Mouse (Mus musculus) CH12.LX (cell line): Measurements from ENCODE around the gene Clmp. TPM values are rescaled to one million over a fixed set of nuclear protein-coding genes. Genes with fewer than 3 reads are reported as not detected.

Experiments used
- DNase-seq: peaks from one replicate; pipeline ENCODE4 v3.0.0-alpha.2; 2013; ENCODE audit errors: extremely low read depth
- H3K27ac ChIP-seq: 2 replicates; pipeline ENCODE4 v1.5.1; 2012; ENCODE audit warnings: low read depth, mild to moderate bottlenecking, control low read depth, moderate library complexity; ENCODE audit not compliant: insufficient read depth
- H3K27me3 ChIP-seq: replicated peaks from 2 replicates; pipeline ENCODE3; 2012; ENCODE audit warnings: inconsistent platforms
- H3K36me3 ChIP-seq, 2 experiments: replicated peaks in 1 of 2; 2 replicates each; pipeline versions ENCODE3 to v1.6.1; 2012; ENCODE audit warnings: inconsistent platforms in 1 of 2, low read length in 1 of 2, mild to moderate bottlenecking in 1 of 2, mixed read lengths in 1 of 2, moderate library complexity in 1 of 2; ENCODE audit not compliant: control insufficient read depth in 1 of 2, insufficient read depth in 1 of 2
- H3K4me1 ChIP-seq, 2 experiments: 2 replicates each; pipeline ENCODE4 v1.6.1; 2012; ENCODE audit warnings: inconsistent platforms in 1 of 2, moderate library complexity in 1 of 2; ENCODE audit not compliant: insufficient read depth in 2 of 2, control insufficient read depth in 1 of 2
- H3K4me2 ChIP-seq: 2 replicates; pipeline ENCODE4 v1.6.1; 2012; ENCODE audit warnings: low read depth, mild to moderate bottlenecking, control low read depth; ENCODE audit not compliant: poor library complexity, insufficient read depth, severe bottlenecking
- H3K4me3 ChIP-seq, 3 experiments: fragments of 150-350 bp in 1 of 3; sonication (generic) in 1 of 3; replicated peaks in 1 of 3; 2 replicates each; pipeline versions ENCODE3 to v1.5.1; 2011 to 2012; ENCODE audit warnings: low read depth in 2 of 3, low read length in 2 of 3, mild to moderate bottlenecking in 2 of 3, moderate library complexity in 2 of 3, control low read depth in 1 of 3, improper control_type of control experiment in 1 of 3, inconsistent platforms in 1 of 3, mixed read lengths in 1 of 3; ENCODE audit not compliant: poor library complexity in 1 of 3
- H3K79me2 ChIP-seq: replicated peaks from 2 replicates; pipeline ENCODE4 v1.6.1; 2012; ENCODE audit warnings: mild to moderate bottlenecking, moderate library complexity; ENCODE audit not compliant: control insufficient read depth, poor library complexity, insufficient read depth, severe bottlenecking; ENCODE audit errors: extremely low read depth
- H3K9ac ChIP-seq: 2 replicates; pipeline ENCODE4 v1.6.1; 2012; ENCODE audit warnings: low read depth, mild to moderate bottlenecking, control low read depth, moderate library complexity; ENCODE audit not compliant: insufficient read depth
- H3K9me3 ChIP-seq: replicated peaks from 2 replicates; pipeline ENCODE3; 2012; ENCODE audit warnings: low read length, inconsistent platforms, mixed read lengths
- CHD1 ChIP-seq: IDR thresholded peaks from 2 replicates; pipeline ENCODE4 v1.6.1; 2012; ENCODE audit warnings: low read depth, low read length, improper control_type of control experiment, inconsistent platforms
- CHD2 ChIP-seq: IDR thresholded peaks from 2 replicates; pipeline ENCODE4 v1.6.1; 2011; ENCODE audit warnings: low read length, improper control_type of control experiment
- E2F4 ChIP-seq: IDR thresholded peaks from 2 replicates; pipeline ENCODE4 v1.6.1; 2011; ENCODE audit warnings: low read depth, low read length, improper control_type of control experiment; ENCODE audit not compliant: insufficient replicate concordance
- ELF1 ChIP-seq: IDR thresholded peaks from 2 replicates; pipeline ENCODE4 v1.6.1; 2014; ENCODE audit warnings: low read depth, mild to moderate bottlenecking, inconsistent platforms, low read length, improper control_type of control experiment
- ETS1 ChIP-seq: conservative IDR thresholded peaks from 2 replicates; pipeline ENCODE4 v1.6.1; 2012; ENCODE audit warnings: low read depth, mild to moderate bottlenecking, inconsistent platforms, low read length, improper control_type of control experiment, moderate library complexity
- GABPA ChIP-seq: IDR thresholded peaks from 2 replicates; pipeline ENCODE4 v1.6.1; 2012; ENCODE audit warnings: low read depth, low read length, improper control_type of control experiment, inconsistent platforms; ENCODE audit not compliant: insufficient replicate concordance
- HCFC1 ChIP-seq: IDR thresholded peaks from 2 replicates; pipeline ENCODE4 v1.6.1; 2012; ENCODE audit warnings: low read depth, mild to moderate bottlenecking, inconsistent platforms, low read length, improper control_type of control experiment
- JUND ChIP-seq: conservative IDR thresholded peaks from 2 replicates; pipeline ENCODE4 v1.6.1; 2011; ENCODE audit warnings: low read depth, low read length, improper control_type of control experiment
- KAT2A ChIP-seq: IDR thresholded peaks from 2 replicates; pipeline ENCODE4 v1.6.1; 2012; ENCODE audit warnings: low read length, improper control_type of control experiment, inconsistent platforms; ENCODE audit not compliant: insufficient replicate concordance
- MAFK ChIP-seq: IDR thresholded peaks from 2 replicates; pipeline ENCODE4 v1.6.1; 2011; ENCODE audit warnings: low read length, improper control_type of control experiment; ENCODE audit not compliant: insufficient replicate concordance
- MAX ChIP-seq: IDR thresholded peaks from 2 replicates; pipeline ENCODE4 v1.6.1; 2011; ENCODE audit warnings: low read length, improper control_type of control experiment
- MAZ ChIP-seq: IDR thresholded peaks from 2 replicates; pipeline ENCODE4 v1.6.1; 2012; ENCODE audit warnings: low read depth, mild to moderate bottlenecking, inconsistent platforms, low read length, improper control_type of control experiment, moderate library complexity
- MEF2A ChIP-seq: IDR thresholded peaks from 2 replicates; pipeline ENCODE4 v1.6.1; 2014; ENCODE audit warnings: low read depth, mild to moderate bottlenecking, inconsistent platforms, low read length, improper control_type of control experiment, borderline replicate concordance
- MXI1 ChIP-seq: IDR thresholded peaks from 2 replicates; pipeline ENCODE4 v1.6.1; 2011; ENCODE audit warnings: mild to moderate bottlenecking, low read depth, low read length, improper control_type of control experiment
- MYC ChIP-seq: IDR thresholded peaks from 2 replicates; pipeline ENCODE4 v1.6.1; 2011; ENCODE audit warnings: low read depth, mild to moderate bottlenecking, improper control_type of control experiment, low read length
- NRF1 ChIP-seq: IDR thresholded peaks from 2 replicates; pipeline ENCODE4 v1.6.1; 2014; ENCODE audit warnings: low read depth, mild to moderate bottlenecking, inconsistent platforms, low read length, improper control_type of control experiment, moderate library complexity
- PAX5 ChIP-seq: IDR thresholded peaks from 2 replicates; pipeline ENCODE4 v1.6.1; 2012; ENCODE audit warnings: low read length, inconsistent platforms, mixed read lengths
- POLR2A ChIP-seq: IDR thresholded peaks from 2 replicates; pipeline ENCODE4 v1.6.1; 2011; ENCODE audit warnings: low read depth, mild to moderate bottlenecking, improper control_type of control experiment, low read length
- POLR2AphosphoS2 ChIP-seq: IDR thresholded peaks from 2 replicates; pipeline ENCODE4 v1.6.1; 2011; ENCODE audit warnings: low read depth, low read length, improper control_type of control experiment
- RAD21 ChIP-seq: IDR thresholded peaks from 2 replicates; pipeline ENCODE4 v1.6.1; 2011; ENCODE audit warnings: low read depth, mild to moderate bottlenecking, low read length, improper control_type of control experiment, moderate library complexity
- SIN3A ChIP-seq: IDR thresholded peaks from 2 replicates; pipeline ENCODE4 v1.6.1; 2012; ENCODE audit warnings: low read length, improper control_type of control experiment, inconsistent platforms
- SMC3 ChIP-seq: IDR thresholded peaks from 2 replicates; pipeline ENCODE4 v1.6.1; 2011; ENCODE audit warnings: low read depth, low read length, improper control_type of control experiment
- TBP ChIP-seq: conservative IDR thresholded peaks from 2 replicates; pipeline ENCODE4 v1.6.1; 2011; ENCODE audit warnings: low read depth, low read length, improper control_type of control experiment
- USF1 ChIP-seq: IDR thresholded peaks from 2 replicates; pipeline ENCODE4 v1.6.1; 2014; ENCODE audit warnings: low read depth, mild to moderate bottlenecking, inconsistent platforms, low read length, improper control_type of control experiment
- ZC3H11A ChIP-seq: IDR thresholded peaks from 2 replicates; pipeline ENCODE4 v1.6.1; 2012; ENCODE audit warnings: low read depth, mild to moderate bottlenecking, inconsistent platforms, low read length, improper control_type of control experiment
- ZKSCAN1 ChIP-seq: IDR thresholded peaks from 2 replicates; pipeline ENCODE4 v1.6.1; 2012; ENCODE audit warnings: low read depth, inconsistent platforms, low read length, improper control_type of control experiment, borderline replicate concordance
- ZNF384 ChIP-seq: IDR thresholded peaks from 2 replicates; pipeline ENCODE4 v1.6.1; 2012; ENCODE audit warnings: low read depth, low read length, improper control_type of control experiment, inconsistent platforms
- dilution Hi-C: fragments of 300-500 bp; cut with MboI; formaldehyde crosslinking; loops from 2 replicates; pipeline ENCODE4 v1.14.3; 2020; ENCODE audit warnings: low sequenced_read_pairs; ENCODE audit not compliant: extremely low pct_unique_long_range_greater_than_20kb, extremely low pct_ligation_motif_present
- in situ Hi-C: fragments of 300-500 bp; cut with MboI; formaldehyde crosslinking; loops from 3 replicates; pipeline ENCODE4 v1.14.3; 2019; ENCODE audit warnings: low sequenced_read_pairs, low pct_ligation_motif_present, low pct_unique_long_range_greater_than_20kb, mixed read lengths
- polyA plus RNA-seq: library from polyadenylated mRNA; unstranded; fragments of >175 nt; gene quantifications from 2 replicates; pipeline ENCODE4 v1.2.1, GENCODE M21; 2012; ENCODE audit warnings: low read depth; ENCODE audit not compliant: insufficient read length
- total RNA-seq, 2 experiments: library from RNA; depleted of rRNA; stranded (reverse); fragments of 300-350 nt in 1 of 2; fragments of >200 nt in 1 of 2; gene quantifications; 2 replicates each; pipeline ENCODE4 v1.2.3; 2012 to 2014

Clmp gene
- total and polyA plus RNA-seq, 3 experiments: not detected

GRCm38 (mm10) chr9:40757685-40758270, 72.0 kb downstream of the Clmp start (continued):
- TF ChIP-seq GABPA: no peak
- TF ChIP-seq ZKSCAN1: no peak
- no peak for TF ChIP-seq PAX5
- no peak for TF ChIP-seq CHD2
- peak; percentile 68 for TF ChIP-seq SIN3A
- TF ChIP-seq MXI1: no peak
- TF ChIP-seq MAX: no peak
- peak; percentile 92 for TF ChIP-seq MEF2A
- TF ChIP-seq POLR2AphosphoS2: no peak
- 0 out of 2 replicates have a peak, but pooled peaks have one; percentile 45 for TF ChIP-seq KAT2A

- no peak for DNase-seq
- in situ Hi-C loops: loop anchor here (25.0 kb wide), 1 partner anchor 350 kb away; no protein-coding TSS in a partner anchor
- Histone ChIP-seq H3K4me3 (no peak overlapping the region), H3K27ac (no peak overlapping the region), H3K4me1 (peaks cover 3 to 15% of the 10 kb centered on the region in 2 experiments; a peak in 2 of 4 replicates), H3K9ac (no peak overlapping the region), H3K27me3 (no peaks in the 10 kb centered on the region), H3K36me3 (no peaks in the 10 kb centered on the region), H3K4me2 (no peak overlapping the region), H3K79me2 (no peaks in the 10 kb centered on the region), H3K9me3 (no peaks in the 10 kb centered on the region)
- TF ChIP-seq PAX5: no peak
- TF ChIP-seq TBP: no peak
- no peak for TF ChIP-seq USF1
- peak; percentile 87 for TF ChIP-seq ZNF384
- TF ChIP-seq ELF1: no peak
- no peak for TF ChIP-seq ZC3H11A
- TF ChIP-seq E2F4: no peak
- dilution Hi-C loops: no loop called here
These were observed 76.6 kb downstream of the Clmp start for GRCm38 (mm10) chr9:40762354-40762753.

- Histone ChIP-seq H3K4me3 (peak overlapping the region in 2 of 3 experiments; percentile 24 to 30), H3K27me3 (no peaks in the 10 kb centered on the region), H3K4me2 (peak overlapping the region; percentile 59), H3K9me3 (no peaks in the 10 kb centered on the region), H3K36me3 (no peaks in the 10 kb centered on the region), H3K4me1 (peaks cover 3 to 8% of the 10 kb centered on the region in 2 experiments; a peak in 2 of 4 replicates), H3K27ac (no peak overlapping the region), H3K9ac (peak overlapping the region; percentile 63; the same call in 1 of the 2 replicates), H3K79me2 (no peaks in the 10 kb centered on the region)
- in situ Hi-C loops: loop anchor here (25.0 kb wide), 1 partner anchor 353 kb away; no protein-coding TSS in a partner anchor
- DNase-seq: no peak
- dilution Hi-C loops: no loop called here
- no peak for TF ChIP-seq SMC3
- no peak for TF ChIP-seq ZNF384
- TF ChIP-seq MAZ: no peak
- TF ChIP-seq KAT2A: no peak
- TF ChIP-seq CHD1: no peak
- TF ChIP-seq ETS1: no peak
- no peak for TF ChIP-seq USF1
- TF ChIP-seq MAFK: no peak
- no peak for TF ChIP-seq HCFC1
- no peak for TF ChIP-seq RAD21
- no peak for TF ChIP-seq NRF1
- TF ChIP-seq MAX: 0 out of 2 replicates have a peak, but pooled peaks have one; percentile 16
- TF ChIP-seq JUND: peak; percentile 36; the same call in 1 of the 2 replicates
- no peak for TF ChIP-seq MEF2A
- no peak for TF ChIP-seq POLR2AphosphoS2
- TF ChIP-seq POLR2A: no peak
- peak; percentile 57 for TF ChIP-seq MYC
- peak; percentile 25; the same call in 1 of the 2 replicates for TF ChIP-seq MXI1
These were observed 79.3 kb downstream of the Clmp start for GRCm38 (mm10) chr9:40764887-40765580.
